Mouse (Mus musculus): ENCODE results near the gene Dpp3.
"Not testable (repeated sequence)": the region's sequence is repeated elsewhere in the genome, so short reads cannot be mapped to it uniquely, and the experiment has no call there.

Dpp3 gene

DNA sequence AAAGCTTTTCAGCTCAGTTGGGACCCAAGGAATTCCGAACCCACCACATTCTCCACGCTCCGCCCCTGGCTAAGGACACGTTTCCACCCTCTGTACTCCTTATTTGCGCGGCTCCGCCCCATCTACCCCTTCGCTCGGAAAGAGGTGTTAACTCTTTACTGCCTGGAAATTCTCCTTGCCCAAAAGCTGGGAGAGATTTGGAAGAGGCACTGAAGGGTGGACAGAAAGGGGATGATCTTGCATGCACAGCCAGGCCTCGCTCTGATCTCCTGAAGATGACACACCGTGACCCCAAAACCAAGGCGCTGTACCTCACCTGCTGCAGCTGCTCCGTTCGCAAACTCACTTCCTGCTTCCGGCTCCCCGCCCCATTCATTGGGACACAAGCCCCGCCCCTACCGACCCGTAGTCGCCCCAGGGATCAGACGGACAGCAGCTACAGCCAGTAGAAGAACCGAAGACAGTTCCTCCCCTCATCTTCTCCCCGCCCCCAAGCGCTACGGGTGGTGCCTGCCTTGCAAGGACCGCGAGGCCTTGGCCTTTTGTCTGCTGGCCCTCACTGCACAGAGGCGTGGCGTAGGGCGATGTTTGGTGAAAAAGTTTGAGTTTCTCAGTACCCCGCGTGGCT lies at the start of gene Dpp3:
TSS of gene Dpp3 (minus strand) at position 384 of the 628 bp plus-strand sequence.
- peak; percentile 98 for DNase-seq (ENCODE audit: low spot score)

DNA sequence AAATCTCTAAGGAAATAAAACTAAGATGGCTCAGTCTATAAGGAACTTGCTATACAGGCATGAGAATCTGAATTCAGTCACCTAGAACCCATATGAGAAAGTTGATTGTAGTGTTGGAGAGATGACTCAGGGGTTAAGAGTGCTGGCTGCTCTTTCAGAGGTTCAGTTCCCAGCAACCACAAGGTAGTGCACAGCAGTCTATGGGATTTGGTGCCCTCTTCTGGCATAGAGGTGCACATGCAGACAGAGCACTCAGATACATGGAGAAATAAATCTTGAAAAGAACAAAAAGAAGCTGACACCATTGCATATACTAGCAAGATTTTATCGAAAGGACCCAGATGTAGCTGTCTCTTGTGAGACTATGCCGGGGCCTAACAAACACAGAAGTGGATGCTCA lies 40.1 kb upstream of the Dpp3 start:
- no peak for DNase-seq (ENCODE audit: low spot score)

DNA sequence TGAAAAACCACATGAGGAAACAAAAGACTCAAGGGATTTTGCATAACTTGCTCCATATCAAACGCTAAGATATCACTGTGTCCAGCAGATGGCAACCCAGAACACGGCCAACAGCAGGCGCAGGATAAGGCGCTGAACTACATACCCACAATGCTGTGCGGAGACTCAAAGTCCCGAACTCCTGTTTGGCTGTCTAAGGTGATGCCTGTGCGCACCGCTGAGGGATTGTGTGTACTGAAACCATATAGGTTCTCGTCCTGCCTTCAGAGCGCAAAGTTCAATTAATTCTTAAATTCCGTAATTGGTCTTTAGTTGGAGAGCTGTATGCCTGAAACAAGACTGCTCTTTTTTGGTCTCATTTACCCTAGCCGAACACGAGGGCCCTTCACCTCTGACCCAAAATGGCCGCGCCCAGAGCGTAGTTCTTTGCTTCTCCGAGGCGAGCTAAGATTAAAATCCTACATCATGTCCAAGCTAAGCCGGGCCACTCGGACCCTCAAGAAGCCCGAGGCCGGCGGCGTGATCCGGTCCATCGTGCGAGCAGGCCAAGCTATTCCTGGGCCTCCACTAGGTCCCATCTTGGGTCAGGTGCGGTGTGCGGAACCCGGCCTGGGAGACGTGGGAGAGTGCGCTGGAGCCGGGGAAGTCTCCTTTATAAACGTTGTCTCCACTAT lies 34.0 kb upstream of the Dpp3 start, which contains the start of gene Mrpl11:
TSS of gene Mrpl11 (plus strand) at position 220 of the 674 bp plus-strand sequence.
- peak; percentile 89 for DNase-seq (ENCODE audit: low spot score)

DNA sequence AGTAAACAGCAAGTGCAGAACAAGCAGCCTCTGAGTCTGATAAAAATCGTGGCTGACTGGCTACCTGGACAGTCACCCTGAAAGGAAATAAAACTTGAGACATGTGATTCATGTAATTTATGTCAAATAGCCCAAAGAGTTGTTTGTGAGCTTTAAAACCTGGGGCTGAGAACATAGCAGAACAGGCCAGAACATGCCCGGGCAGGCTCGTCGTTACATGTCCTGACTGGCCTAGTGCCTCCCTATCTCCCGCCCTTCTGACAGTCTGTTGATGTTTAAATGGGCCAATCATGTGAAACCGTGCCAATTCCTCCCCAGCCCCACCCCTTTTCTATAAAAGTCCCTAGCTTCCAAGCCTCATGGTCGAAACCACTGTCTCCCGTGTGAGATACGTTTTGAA lies 20.6 kb upstream of the Dpp3 start:
- not testable (repeated sequence) for DNase-seq (ENCODE audit: low spot score)

DNA sequence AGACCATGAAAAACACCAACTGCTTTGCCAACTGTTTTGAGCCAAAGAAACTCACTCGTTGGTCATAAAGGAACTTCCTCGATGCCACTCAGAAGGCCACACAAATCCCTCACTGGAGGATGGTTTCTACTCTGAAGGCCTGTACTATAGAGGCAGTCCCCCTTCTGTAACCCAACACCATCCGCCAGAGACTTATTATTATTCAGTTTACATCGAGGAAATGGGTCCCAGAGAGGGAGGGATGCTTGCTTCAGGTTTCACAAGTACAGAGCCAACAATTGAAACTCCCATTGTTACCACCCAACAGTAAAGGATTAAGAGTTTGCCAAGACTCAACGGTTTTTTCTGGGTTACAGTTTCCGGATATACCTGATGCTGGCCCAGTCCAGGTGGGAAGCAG lies 17.5 kb upstream of the Dpp3 start:
- no peak for DNase-seq (ENCODE audit: low spot score)

DNA sequence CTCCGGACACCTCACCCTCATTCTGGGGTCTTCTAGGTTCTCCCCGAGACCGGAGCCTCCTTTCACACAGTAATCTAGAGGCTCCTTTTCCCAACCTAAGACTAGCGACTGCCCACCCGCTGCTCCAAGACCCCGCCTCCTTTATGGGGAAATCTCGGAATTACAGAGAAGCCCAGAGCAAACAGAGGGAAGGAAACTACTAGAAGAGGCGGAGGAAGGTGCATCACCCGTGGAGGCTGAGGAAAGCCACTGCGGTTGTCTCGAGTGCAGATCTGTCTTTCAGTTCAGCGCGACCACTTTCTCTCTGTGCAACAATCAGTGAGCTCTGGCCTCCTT lies 15.1 kb upstream of the Dpp3 start:
- DNase-seq (ENCODE audit: low spot score): no peak

DNA sequence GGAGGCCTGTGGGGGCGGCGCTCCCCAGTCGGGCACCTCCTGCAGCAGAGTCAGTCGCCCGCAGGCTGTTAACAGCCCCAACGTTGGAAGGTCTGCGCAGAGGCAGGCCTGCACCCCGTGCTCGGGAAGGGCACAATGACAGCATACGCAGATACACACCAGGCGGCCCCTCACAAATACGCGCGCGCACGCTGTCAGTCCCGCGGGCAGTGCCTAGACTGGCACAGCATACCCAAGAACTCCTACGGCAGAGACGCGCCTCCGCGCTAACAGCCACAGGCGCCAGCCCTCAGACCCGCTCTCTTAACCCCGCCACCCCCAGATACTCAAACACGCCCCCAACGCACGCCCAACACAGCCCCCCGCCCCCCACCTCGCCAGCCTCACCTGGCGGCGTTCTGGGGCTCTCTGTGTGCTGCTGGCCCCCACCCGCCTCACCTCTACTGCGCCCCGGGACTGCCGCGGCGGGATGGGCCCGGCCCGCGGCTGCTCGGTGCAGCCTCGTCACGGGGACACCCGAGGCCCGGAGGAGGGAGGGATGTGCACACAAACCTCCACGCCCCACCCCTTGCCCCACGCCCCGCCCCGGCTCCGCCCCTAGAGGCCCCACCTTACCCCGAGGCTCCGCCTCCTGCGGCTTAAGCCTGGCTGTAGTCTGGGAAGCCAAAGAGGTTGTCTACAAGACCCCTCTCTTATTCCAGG lies 14.6 kb upstream of the Dpp3 start, which contains the start of gene Peli3:
TSS of gene Peli3 (minus strand) at position 577 of the 702 bp plus-strand sequence.
- DNase-seq (ENCODE audit: low spot score): peak; percentile 82

DNA sequence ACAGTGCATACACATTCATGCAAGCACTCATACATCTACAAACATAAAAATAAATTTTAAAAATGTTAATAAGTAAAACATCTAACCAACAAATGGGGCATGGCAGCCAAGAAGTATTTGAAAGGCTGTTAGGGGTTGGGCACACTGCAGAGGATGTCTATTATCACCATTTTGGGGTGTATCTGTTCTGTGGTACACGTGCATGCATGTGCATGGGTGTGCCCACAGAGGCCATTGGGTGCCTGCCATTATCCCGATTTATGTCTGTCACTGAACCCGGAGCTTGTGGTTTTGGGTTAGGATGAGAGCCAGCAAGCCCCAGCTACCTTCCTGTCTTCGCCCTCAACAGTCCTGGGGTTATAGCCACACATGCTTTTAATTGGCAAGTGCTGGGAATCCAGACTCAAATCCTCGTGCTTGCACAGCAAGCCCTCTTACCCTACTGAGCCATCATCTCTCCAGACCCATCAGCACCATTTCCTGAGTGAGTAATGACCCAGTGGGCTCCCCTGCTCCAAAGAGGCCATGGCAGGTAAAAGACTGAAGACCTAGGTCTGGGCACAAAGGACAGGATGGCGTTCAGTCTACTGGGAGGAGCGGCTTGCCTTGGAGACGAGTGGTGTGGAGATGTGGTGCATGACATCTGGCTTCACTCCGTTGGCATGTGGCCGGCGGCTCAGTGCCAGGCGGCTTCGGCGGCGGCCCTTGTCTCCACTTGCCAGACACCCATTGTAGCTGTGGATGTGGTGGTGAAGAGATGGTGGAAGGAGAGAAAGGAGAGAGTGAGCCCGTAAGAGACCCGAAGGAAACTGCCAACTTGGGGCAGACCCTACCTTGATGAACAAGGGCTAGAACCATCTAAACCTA lies 9.6 kb upstream of the Dpp3 start:
- no peak for DNase-seq (ENCODE audit: low spot score)

DNA sequence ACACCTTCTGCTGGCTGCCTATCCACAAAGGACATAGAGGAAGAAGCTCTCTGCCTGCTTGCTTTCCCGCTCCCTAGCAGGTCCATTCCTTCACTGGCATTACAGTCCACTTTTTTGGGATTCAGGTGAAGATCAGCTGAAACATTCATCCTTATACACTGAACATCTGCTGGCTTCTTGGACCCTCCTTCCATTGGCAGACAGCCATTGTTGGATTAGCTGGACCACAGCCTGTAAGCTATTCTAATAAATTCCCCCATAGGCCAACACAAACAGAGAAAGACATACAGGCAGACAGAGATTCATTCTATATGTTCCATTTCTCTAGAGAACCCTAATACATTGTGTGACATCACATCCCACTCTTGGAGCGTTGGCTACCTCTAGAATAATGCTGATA lies 8.8 kb upstream of the Dpp3 start:
- DNase-seq (ENCODE audit: low spot score): no peak

DNA sequence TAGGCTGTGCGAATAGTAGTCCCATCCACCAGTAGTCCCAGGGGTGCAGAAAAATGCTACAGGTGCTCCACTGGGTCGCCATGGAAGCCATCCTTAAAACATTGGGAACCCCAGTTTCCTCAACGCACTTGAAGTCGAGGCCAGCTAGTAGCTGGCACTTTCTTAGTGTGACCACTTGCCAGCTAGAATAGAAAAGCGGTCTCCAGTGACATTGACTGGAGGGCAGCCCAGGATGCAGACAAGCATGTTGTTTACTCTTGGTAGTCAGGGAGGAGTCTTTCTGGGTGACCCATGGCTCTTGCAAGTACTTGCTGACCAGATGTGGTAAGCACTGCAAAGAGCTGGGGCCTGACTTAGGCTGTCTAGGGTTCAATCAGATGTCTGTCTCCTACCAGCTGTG lies 694 bp upstream of the Dpp3 start:
- DNase-seq (ENCODE audit: low spot score): no peak

DNA sequence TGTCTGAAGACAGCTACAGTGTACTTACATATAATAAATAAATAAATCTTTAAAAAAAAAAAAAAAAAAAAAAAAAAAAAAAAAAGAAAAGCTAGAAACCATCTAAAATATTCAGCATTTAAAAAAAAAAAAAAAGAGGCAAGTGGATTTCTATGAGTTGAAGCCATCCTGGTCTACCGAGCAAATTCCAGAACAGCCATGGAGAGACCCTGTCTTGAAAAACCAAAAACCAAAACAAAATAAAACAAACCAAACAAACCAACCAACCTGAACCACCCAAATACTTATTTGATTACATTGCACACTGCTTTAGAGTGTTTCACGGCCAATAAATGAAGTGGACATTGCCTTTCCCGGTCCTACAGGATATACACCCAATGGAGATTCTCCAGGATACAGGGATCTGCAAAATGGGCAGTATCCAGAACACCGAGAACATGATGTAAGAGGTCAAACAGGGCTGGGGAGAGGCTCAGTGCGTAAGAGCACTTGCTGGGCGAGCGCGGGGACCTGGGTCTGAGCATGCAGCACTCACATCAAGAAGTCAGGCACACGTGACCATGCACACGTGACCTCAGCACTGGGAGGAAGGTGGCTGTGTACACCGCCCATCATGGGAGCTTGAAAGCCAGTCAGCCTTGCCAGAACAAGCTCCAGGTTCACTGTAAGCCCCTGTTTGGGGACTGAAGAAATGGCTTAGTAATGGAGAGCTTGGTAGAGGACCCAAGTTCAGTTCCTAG lies 2.8 kb downstream of the Dpp3 start:
- no peak for DNase-seq (ENCODE audit: low spot score)

DNA sequence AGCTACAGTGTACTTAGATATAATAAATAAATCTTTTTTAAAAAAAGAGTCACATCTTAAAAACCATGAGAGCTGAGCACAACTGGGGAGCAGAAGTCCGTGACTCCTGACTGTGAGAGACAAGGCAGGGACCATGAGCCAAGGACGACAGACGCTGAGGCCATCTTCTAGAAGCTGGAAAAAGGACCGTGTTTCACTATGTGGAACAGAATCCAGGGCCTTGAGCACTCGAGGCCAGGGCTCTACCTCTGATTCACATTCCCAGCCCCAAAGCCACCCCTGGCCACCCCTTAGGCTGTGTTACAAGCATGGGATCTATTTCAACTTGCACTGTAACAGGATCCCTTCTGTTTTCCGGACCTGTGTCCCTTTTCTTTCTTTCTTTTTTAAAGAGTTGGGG lies 8.4 kb downstream of the Dpp3 start:
- DNase-seq (ENCODE audit: low spot score): no peak

DNA sequence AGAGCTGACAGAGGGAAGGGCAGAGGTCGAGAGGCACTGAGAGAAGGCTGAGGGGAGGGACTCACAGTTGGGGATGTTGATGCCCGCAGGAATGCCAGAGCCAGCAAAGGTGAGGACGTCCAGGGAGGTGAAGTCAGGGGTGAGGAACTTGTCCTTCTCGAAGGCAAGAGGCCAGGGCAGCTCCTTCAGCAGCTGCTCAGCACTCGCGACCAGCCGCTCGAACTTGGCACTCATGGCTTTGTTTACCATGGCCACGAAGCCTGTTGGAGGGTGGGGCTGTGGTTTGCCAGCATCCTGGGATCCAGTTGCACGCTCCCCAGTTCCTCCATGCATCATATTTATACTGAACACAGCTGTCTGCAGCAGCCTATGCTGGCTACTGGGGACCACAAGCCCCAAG lies 11.3 kb downstream of the Dpp3 start:
- DNase-seq (ENCODE audit: low spot score): no peak

DNA sequence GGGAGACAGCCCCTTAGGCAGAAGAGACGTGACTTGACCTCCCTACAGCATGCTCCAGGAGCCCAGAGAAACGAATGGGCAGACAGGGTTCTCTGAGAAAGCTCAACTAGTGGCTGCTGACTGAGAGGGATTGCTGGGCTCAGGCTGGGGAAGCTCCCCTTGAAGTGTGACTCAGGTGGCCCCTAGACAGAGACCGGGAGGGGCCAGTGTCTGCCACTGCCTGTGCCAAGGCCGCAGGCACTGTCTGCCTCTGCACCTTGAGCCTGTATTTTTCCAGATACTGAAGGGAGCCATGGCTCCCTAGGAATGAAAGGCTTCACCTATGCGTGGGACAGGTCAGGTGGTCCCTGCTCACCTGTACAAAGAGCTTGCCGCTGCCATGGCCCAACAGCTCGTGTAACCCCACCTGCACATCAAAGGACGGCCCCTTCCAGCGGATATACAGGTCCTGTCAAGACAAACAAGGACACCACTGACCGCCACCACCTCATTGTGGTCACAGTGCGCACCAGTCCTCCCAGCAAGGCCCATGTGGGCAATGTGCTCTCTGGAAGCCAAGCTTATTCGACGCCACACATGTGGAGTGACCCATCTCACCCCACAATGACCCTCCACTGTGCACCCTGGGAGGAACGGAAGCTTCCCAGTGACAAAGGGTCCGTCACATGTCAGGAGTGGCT lies 12.0 kb downstream of the Dpp3 start:
- no peak for DNase-seq (ENCODE audit: low spot score)

DNA sequence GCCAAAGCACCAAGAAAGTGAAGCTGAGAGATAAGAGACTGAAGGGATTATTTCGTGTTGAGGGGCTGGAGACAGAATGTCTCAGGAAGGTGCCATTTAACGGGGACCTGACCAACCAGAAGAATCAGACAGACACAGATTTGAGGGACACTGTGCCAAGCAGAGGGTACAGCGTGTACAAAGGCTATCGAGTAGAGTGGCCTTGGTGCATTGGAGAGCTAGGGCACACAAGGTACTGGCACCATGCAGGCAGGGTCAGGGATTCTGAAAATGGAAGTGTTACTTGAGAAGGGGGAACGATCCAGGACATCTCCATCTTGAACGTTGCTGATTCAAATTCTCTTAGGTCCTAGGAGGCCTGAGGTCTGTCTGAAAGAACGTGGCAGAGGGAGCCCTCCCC lies 18.7 kb downstream of the Dpp3 start:
- no peak for DNase-seq (ENCODE audit: low spot score)

DNA sequence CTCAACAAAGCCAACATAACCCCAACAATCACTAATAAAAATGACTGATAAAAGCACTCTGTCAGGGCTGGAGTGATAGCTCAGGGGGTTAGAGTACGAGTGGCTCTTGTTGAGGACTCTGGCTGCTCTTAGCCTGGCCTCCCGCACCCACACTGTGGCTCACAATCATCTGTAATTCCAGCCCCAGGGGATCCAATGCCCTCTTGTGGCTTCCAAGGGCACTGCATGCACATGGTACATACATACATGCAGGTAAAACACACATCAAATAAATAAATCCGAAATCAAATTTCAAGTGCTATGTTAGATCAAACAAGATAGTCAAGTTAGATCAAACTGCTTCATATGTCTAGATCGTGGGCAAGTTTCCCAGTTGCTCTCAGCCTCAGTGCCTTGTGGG lies 20.0 kb downstream of the Dpp3 start:
- no peak for DNase-seq (ENCODE audit: low spot score)

DNA sequence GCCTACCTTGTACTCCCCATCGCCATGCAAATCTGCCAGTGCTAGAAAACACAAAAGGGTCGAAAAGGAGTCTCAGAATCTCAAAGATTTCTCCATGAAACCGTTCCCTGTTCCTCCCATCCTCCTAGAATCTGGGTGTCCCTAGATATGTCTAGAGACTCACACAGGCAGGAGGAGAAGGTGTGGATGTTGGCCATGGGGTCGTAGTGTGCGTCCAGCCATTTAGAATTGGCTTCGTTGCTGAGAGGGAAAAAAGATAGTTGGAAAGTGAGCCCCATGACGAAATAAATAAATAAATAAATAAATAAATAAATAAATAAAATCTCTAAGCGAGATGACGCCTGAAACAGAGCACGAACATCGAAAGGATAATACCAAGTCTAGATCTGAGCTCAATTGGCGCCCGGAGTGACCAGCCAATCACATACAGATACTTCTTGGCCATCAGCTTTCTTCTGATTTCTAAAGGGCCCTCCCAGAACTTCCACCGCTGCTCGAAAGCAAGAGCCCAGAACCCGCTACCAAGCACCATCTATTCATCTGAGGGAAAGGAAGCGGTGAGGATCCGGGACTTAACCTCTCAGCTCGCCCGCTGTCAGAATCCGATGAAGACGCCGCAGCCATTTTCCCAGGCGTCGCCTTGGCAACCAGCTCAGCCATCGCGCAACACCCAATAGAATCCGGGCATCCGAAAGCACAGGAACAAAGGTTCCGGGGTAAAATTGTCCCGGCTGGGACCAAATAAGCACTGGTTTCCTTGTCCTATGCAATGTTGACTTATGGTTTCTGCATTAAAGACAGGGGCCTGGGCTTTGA lies 21.9 kb downstream of the Dpp3 start, which contains the start of gene Bbs1:
TSS of gene Bbs1 (minus strand) at position 650 of the 816 bp plus-strand sequence.
- DNase-seq (ENCODE audit: low spot score): peak; percentile 83

DNA sequence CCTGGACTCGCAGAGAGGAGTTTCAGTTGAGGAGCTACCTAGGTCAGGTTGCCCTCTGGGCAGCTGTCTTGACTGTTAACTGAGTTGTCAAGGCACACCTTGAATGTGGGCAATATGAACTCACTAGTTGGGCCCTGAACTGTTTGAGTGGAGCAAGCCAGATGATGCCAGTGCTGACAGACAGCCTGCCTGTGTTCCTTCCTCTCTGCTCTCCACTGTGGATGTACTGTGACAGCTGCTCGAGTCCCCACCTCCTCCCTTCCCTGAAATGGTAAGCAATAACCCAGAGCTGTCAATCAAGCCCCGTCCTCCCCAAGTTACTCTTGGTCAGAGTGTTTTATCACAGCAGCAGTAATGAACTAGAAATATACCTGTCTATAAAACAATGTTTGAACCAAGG lies 28.2 kb downstream of the Dpp3 start:
- DNase-seq (ENCODE audit: low spot score): no peak

DNA sequence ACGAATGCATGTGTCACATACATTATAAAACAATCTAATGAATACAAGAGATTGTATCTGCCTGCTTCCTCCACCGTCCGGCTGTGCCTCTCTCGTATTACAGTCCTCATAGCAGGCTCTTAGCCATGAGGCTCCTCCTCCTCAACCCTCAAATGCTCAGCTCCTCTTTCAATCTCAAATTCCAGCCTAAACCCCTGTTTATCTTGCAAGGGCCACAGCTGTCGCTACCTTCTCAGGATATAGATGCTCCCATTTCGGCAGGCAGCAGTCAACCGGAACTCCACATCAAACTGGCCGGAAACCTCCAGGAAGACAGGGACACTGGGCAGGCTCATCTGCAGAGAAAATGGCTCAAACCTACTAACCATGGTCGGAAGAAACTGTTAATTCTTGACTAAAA lies 29.1 kb downstream of the Dpp3 start:
- DNase-seq (ENCODE audit: low spot score): no peak

Data from testis, postnatal 14 days (tissue).